Mouse (Mus musculus) spleen, postnatal 4 days (tissue): ENCODE results near the gene Grm4.

Source experiments
- DNase-seq, 2 experiments: peaks; one replicate each; pipeline ENCODE4 v3.0.0; 2022; ENCODE audit warnings: low spot score in 2 of 2

Gene Grm4

DNA sequence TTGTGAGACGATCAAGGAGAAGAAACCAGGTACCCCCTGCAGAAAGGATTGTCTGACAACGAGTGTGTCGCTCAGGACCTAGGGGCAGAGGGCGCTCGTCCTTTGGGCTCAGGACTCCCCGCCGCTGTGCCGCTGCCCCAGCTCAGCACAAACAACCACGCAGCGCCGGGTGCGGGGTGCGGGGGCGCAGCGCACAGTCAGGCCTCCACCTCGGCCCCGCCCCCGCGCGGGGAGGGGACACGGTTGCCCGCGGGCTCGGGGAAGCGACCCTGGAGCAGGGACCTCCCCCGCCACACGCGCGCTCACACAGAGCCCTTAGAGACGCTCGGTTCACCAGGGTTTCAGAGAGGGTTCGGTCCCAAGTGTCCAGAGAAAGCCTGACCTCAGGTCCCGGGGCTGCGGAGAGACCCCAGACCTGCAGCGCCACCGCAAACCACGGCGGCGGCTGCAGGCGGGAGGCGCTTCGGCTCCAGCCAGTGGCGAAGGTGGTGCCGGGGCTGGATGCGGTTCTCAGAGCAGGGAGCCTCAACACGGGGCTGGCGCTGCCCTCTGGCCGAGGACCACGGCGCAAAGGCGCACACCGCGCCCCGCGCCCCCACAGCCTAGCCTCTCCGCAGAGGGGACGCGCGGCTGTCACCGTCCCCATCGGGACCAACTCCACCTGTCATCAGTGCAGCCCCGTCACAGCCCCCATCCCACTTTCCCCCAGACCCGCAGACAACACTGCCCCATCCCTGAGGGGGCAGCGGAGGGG, 9.2 kb downstream of the Grm4 start:
- no peak for DNase-seq

DNA sequence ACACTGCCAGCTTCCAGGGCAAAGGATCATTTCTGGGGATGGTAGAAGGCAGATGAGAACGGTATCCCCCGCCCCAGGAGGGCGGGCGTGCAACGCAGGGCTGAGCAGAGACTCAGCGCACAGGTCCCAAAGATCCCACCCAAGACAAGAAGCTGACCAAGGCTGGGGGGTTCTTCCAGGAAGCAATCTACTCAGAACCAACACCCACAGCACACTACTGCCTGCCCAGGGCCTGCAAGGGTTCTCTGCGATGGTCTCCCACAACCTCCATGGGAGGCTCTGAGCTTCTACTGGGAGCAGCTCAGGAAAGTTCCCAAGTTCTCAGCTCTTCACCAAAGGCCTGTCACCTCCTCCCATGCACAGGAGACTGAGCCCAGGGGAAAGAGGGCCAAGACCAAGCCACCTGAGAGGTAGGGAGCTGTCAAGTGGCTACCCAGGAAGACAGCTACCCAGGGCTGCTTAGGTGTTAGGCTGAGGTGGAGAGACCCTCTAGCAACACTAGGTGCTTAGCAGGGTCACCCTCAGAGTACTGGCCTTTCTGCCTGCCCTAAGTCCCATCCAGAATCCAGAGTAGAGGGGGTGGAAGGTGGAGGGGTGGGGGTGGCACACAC, 10.0 kb downstream of the Grm4 start:
- no peak for DNase-seq

DNA sequence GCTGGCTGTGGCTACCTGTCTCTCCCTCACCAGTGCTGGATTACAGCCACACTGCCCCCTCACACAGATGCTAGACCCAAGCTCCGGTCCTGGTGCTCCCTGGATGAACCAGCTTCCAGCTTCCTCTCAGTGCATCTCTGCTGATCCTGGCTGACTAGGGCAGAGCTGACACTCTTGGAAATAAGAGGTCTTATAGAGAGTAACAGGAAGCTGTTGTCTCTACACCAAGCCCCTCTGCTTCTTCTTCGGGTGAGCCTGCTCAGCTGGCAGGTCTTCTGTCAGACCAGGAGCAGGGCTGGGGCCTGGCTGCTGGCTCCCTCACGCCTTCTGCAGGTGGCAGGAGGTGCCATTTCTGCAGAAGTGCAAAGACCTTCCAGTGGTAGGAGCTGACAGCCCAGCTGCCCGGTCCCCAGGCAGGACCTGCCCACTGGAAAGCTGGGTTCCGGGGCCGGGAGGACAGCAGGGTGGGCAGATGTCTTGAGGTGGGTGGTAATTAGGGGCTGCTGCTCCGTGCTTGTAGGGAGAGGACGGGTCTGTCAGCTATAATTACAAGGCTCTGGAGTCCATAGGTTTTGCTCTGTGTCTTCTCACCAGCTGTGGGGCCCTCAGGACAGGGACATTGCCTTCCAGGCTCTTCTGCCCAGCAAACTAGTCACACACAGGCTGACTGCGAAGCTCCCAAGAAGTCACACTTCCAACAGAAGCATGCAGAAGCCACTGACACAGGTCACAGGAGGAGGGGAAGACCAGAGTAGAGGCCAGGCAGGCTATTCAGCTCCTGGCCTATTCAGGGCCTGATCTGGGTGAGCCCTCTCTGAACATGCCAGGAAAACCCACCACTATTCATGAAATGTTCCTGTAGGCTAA, 10.7 kb downstream of the Grm4 start:
- DNase-seq: no peak

DNA sequence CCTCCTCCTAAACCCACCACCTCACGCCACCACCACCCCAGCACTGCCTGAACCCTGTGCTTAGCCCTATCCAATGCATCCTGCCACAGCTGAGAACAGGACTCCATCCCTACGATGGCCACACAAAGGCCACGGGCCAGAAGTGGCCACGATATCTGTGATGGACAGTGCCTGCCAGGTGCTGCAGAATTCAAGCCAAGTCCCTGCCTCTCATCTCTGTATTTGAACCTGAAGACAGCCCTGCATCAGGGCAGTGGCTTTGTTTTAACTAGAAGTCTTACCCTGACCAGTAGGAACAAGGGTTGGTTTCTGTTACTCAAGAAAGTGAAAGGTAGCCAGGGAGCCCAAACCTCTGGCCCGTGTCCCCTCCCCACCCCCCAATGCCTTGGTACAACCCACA, 12.1 kb downstream of the Grm4 start:
- DNase-seq: no peak

DNA sequence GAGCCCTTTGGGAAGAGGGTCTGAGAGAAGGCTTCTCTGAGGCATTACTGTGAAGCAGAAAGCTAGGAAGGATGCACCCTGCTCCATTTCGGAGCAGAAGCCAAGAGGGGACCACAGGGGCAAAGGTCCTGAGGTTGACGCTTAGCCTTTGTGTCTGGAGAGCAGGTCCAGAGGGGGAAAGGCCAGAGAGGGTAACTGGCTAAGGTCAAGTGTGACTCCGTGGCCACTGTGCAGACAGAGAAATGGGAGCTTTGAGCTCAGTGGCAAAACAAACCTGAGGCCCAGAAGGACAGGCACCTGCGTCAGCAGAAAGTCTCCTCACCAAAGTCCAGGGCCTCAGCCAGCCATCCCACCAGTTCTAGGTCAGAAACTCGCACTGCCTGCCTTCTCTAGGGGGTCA, 12.7 kb downstream of the Grm4 start:
- DNase-seq: no peak

DNA sequence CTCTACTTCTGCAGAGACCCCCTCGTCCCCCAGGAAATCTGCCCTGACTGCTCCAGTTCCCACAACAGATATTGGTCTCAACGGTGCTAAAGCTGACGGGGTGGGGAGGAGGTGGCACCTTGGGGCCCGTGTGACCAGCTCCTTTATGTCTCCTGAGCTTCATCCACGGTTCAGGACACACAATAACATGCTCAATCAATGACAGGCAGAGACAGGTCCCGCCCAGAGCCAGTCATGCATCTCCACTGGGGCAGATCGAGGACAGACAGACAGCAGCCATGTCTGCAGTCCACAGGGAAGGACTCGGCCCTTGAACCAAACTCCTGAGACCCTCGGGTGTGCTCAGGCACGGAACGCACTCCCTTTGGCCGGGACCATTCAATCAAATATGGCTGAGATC, 13.2 kb downstream of the Grm4 start:
- DNase-seq: no peak

DNA sequence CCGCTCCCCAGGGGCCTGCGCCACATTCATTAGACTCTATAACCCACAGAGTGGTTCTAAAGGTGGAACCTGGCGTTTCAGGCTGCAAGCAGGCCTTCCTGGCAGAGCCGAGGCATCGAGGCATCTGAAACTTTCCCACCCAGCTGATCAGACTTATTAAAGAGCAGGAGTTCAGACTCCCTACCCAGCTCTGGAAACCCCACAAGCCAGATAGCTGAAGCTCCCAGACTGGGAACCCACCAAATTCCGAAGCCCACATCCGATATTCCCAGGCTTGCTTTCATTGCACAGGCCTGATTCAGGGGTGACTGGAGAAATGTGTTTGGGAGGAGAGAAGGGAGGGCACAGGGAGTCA, 13.6 kb downstream of the Grm4 start:
- no peak for DNase-seq

DNA sequence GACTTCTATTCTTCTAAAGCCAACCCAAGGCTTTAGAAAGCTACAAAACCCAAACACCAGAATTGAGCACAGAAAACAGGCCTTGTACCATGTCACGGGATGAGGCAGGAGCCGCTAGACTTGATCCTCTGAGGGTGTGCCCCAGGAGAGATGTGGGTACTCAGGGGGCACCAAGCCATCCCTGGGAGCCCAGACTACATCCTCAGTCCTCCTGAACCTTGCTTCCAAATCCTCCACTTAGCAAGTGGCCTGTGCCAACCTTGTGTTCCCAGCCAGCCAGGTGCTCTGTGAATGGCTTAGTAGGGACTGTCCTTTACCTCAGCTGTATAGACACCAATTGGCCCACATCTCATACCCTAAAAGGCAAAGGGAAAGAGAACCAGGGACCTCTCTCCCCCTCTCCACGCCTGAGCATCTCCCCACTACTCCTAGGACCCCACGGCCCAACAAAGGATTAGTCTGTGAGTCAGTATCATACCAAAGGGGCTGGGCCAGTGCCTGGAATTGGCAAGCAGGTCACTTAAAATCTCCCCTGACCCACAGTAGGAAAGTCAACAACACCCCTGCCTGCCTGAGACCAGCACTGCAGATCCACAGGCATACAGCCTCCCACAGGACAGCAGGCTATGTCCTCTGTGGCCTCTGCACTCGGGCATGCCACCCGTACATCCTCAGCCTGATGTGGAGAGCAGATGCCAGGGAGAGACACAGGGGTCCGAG, 14.2 kb downstream of the Grm4 start:
- DNase-seq: no peak

DNA sequence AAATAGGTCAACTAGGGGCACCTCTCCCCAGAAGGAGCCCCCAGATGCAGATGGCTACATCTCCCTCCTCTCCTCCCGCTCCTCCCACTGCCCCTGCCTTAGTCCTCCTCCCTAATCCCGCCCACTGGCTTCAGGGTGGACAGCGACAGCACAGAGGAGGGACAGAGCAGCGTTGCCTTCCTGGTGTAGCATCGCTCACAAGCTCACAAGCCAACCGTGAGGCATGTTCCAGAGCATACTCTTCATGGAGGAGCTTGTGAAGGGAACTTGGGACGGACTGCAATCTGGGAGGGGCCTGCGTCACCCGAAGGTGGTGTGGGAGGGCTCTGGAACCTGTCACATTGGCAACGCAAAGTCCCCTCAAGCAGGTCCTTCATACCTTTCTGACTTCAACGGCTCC, 14.8 kb downstream of the Grm4 start:
- no peak for DNase-seq

DNA sequence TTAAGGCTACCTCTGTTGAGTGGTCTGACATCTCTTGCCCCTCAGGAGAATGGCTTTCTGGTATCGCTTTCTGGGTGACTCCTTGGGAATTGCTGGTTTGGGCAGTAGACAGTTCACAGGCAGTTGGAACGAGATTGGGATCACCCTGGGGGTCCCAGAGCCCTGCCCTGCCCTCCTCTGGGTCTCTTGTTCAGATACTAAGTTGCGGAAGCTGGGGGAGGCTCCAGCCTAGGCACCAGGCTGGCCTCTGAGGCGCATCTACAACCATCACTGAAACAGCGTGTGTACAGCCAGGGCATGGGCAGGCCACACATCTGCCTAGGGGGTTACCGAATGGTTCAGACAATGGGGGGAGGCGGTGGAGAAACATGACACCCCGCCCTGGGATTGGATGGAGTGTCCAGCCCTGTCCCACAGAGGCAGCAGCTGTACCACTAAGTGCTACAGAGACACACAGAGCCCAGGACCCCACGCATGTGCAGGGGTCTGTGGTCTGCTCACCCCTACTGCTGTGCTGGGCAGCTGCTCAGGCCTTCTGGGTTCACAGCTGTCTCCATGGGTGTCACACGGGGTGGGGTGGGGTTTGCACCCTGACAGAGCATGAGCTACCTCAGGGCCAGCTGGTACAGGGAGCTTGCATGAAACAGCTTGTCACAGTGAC, 15.9 kb downstream of the Grm4 start:
- no peak for DNase-seq

DNA sequence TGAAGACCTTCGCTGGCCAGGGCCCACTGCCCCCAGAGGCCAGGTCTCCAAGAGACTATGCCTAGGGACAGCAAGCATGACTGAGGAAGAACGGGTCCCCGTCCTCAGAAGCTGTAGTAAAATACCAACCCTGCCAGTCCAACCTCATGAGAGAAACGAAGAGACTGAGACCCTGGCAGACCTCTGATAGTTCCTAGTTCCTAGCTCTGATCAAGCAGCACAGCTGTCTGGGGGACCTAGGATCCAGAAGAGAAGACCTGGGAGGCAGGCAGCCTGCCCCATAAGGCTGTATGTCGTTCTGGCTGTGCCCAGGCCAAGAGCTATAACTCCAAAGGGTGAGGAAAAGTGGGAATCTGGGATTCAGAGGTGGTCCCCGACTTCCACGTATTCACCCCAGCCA, 17.3 kb downstream of the Grm4 start:
- no peak for DNase-seq

DNA sequence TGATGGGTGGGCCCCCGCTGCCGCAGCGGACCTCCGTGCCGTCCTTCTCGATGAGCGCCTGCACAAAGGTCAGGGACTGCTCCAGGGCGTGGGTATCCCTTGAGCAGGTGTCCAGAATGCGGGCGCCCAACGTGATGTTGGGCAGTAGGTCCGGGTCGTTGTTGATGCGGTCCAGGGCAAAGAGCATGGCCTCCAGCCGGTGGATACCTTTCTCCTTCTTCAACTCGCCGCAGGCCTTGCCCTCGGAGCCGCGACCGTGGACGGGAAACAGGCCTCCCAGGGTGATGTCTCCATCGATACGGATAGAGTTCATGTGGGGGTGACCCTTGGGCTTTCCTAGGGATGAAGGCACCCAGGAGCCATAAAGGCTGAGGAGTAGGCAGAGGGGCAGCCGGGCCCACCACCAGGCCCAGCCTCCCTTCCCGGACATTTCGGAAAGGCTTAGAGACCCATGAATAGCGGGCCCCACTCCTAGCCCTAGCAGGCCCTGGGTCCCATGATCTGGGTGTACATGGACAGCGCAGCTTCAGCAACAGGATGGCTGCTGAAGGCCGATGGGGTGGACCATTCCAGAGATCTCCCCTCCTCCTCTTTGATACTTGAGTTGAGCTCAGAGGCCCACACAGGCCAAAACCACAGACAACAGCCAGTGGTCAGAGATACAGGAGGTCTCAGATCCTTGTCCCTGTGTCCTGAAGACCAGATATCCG, 18.3 kb downstream of the Grm4 start:
- DNase-seq: no peak

DNA sequence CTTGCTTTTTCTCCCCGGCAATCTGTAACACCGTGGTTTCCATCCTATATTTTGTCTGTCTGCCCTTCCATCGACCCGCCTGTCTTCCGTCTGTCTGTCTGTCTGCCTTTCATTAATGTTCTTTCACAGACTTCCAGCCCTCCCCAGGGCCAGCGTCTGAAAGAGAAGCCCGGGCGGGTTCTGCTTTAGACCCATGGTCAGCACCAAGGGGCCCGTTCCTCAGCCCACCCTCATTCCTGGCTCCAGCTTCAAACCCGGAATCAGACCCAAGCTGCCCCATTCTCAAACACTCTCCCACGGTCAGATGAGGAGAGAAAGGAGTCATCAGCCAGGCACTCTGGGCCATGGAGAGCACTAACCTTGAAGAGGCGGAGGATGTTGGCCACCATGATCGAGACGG, 18.9 kb downstream of the Grm4 start:
- DNase-seq: no peak

DNA sequence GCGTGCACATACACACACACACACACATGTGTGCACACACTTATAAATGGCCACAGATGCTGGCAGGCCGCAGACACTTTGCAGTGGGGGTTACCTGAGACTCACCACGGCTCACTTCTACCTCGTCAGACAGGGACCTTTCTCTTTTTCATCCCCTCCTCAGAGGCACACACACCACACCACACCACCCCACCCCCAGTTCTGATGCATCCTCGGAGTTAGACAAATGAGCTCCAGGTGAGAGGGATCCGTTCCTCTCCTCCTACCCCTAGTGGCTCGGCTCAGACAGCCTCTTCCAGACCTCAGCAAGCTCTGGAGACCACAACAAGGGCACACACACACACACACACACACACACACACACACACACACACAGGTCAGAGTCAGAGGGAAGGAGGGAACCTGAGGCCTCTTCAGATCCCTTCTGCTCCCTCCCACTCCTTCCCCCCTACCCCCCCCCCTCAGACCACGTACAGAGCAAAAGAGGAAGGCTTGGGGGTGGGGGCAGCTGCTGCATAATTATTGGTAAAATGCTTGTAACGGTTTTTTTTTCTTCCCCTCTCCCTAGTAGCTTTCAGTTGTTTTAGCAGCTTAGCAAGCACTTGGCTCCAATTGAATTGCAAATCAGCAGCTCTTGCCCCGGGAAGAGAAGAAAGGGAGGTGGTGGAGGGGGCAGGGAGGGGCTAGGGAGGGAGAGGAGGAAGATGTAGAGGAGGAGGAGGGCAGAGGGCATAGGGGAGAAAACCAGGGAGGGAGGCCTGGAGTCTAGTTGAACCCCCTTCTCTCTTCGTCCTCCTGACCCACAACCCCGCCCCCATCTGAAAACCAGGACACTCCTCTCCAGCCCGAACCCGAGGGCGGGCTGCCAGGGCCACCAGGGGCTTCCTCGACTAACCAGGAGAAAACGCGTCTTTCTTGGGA, 19.6 kb downstream of the Grm4 start:
- no peak for DNase-seq

DNA sequence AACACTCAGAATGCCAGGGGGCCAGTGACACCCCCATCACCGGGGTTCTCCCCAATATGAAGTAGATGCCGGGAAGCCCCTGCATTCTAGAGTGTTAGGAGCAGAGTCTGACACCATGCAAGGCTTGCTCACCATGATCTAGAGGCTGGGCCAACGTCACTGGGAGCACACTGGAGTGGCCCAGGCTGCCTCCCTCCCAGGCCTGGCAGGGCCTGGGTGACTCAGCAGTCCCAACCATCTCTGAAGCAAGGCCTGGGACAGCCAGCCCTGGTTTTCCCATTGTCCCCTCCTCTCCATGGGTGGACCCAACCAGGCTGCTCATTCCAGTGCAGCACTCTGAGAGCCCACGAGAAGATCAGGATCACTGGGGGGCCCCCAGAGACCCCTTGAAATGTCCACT, 20.4 kb downstream of the Grm4 start:
- no peak for DNase-seq

DNA sequence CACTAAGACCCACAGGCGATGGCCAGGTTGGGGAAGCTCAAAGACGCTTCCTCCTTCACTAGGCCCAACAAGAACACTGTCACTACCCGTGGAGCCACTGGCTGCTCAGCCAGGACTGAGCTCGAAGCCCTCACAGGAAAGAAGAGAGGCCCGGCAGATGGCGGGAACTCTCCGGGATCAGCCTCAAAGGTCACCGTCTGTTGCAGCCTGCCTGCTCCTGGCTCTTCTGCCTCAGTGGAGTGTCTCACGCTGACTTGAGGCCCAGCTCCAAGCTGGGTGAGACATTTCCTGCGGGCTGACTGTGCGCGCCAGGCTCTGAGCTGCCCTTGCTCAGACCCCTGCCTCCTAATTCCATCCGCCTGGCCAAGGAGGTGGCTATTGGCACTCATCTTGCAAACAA, 22.1 kb downstream of the Grm4 start:
- DNase-seq: no peak

DNA sequence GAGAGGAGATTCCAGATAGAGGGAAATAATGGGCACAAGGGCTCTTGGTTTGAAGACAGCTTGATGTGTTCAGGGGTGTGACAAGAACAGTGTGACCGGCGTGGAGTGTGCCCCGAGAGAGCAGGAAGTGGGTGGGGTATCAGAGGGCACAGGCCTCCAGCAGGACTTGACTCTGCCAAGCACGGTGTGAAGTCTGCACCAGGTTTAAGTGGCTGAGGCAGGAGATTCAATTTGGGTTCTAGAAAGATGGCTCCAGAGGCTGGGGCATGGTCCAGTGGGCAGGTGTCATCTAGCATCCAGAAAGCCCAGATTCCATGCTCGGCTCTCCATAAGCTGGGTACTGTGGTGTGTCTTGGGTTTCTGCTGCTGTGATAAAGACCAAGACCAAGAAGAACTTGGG, 23.4 kb downstream of the Grm4 start:
- DNase-seq: no peak

DNA sequence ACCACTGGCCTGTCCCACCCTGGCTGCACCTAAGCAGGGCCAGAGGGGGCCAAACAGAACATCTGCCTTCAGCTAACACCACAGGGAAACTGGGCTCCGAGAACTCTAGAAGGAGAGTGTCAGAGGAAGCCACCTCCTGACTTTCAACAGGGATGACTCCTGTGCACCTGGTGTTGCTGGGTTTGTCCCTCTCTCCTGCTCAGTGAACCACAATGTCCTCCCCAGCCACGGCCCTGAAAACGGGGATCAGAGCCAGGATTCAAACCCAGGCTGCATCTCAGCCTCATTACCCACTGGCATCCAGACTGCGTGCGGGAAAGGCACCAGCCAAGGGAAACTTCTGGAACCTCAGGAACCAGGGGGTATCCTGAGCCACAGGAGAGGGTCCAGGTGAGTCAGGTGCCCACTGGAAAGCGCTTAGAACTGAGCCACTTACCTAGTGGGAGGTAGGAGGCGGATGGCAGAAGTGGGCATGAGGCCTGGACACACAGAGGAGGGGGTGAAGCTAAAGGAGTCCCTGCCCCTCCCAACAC, 26.1 kb downstream of the Grm4 start:
- DNase-seq: no peak

DNA sequence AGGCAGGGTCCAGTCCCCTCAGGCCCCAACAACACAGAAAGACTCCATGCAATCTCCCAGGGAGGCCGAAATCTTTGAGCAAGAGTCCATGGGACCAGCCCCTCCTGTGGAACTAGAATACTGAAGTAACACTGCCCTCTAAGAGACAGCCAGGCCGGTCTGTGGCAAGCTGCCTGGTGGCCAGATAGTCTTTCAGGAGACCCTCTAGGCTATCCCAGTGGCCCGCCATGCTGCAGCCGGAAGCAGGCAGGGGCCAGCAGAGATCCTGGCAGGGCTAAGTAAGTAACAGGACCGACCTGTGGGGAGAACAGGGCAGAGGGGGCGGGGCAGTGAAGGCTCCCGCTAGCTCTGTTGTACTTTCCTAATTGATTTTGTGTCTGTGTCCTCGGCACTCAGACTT, 27.2 kb downstream of the Grm4 start:
- DNase-seq: no peak

DNA sequence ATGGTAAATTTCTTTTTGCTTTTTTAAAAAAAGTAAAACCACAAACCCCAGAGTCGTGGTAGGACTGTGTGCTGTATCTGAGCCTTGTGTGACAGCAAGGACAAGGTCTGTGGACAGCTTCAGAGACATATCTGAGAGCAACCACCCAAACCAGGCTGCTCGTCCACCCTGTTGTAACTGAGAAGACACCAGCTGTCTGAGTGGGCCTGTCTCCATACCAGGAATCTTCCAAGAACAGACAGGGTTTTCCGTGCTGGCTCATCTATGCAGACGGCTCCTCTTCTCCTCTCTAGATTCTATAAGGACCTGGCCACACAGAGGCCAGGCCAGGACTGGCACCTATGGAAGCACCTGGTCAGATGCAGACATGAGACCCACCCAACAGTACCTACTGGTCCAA, 27.8 kb downstream of the Grm4 start:
- no peak for DNase-seq
